Mouse (Mus musculus) heart, postnatal 0 days (tissue): Measurements from ENCODE around the gene Atxn2l.

Experiments used
- CTCF ChIP-seq: IDR thresholded peaks from 2 replicates; pipeline ENCODE4 v1.5.1; 2016; ENCODE audit warnings: antibody characterized with exemption, control low read depth, low read depth
- EP300 ChIP-seq: IDR thresholded peaks from 2 replicates; pipeline ENCODE4 v1.6.1; 2016; ENCODE audit warnings: antibody characterized with exemption, low read depth

DNA sequence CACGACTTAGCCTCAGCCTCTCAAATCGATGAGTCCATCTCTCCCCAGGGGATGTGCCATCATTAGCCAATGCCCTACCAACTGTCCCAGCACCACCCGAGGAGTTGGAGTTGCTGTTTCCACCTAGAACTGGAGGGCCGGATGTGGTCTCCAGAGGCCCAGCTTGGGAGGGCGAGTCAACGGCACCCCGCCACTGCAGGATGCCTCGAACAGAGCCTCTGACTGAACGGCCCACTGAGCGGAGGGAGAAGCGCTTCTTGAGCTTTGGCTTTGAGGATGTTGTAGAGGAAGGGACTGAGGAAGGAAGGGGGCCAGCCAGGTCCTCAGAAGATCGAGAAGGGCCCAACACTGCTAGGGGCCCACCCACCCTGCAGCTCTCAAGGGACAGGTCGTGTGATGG, 30.9 kb downstream of the Atxn2l start:
- TF ChIP-seq CTCF (no peak), EP300 (no peak)
